Mouse (Mus musculus): ENCODE measurements around the gene Dgkb. TPM values are rescaled to one million over a fixed set of nuclear protein-coding genes. Genes with fewer than 3 reads are reported as not detected.

The Dgkb gene
- polyA plus RNA-seq (2021; fragmentation: Nextera tagmentation) = 78.3 and 80.8 TPM in 2 replicates
- long read RNA-seq, experiment 1, full-length matches to known transcripts = 22 of 221 reads
- long read RNA-seq, experiment 1, partial matches to known transcripts = 117 of 221 reads
- long read RNA-seq, experiment 1, other reads (novel, unspliced or antisense) = 82 of 221 reads
- long read RNA-seq, experiment 2, full-length matches to known transcripts = 144 of 423 reads
- long read RNA-seq, experiment 2, partial matches to known transcripts = 115 of 423 reads
- long read RNA-seq, experiment 2, other reads (novel, unspliced or antisense) = 164 of 423 reads

GRCm38 (mm10) chr12:37817426-37817825, at the start of gene Dgkb:
TSS of gene Dgkb (plus strand) at chr12:37817726.

